Mouse (Mus musculus) liver, embryonic 14.5 days (tissue): ENCODE results near the gene Kcnh6. TPM values are rescaled to one million over a fixed set of nuclear protein-coding genes. Genes with fewer than 3 reads are reported as not detected.

Source experiments
- ATAC-seq: fragments of 200-750 bp; cut with Nextera tagmentation; 2 replicates; pipeline ENCODE4 v1.8.0; 2017; ENCODE audit warnings: moderate number of reproducible peaks, mild to moderate bottlenecking, moderate library complexity; ENCODE audit not compliant: insufficient read depth
- DNase-seq, 3 experiments: peaks; one replicate each; pipeline ENCODE4 v3.0.0-alpha.2; 2012 to 2013; ENCODE audit warnings: low read depth in 3 of 3, low spot score in 3 of 3
- H3K27ac ChIP-seq: fragments of 300-500 bp; sonication (generic); 2 replicates; pipeline ENCODE4 v1.5.1; 2014; ENCODE audit warnings: moderate library complexity, mild to moderate bottlenecking, control low read depth, inconsistent platforms
- H3K27me3 ChIP-seq: fragments of 300-500 bp; sonication (generic); 2 replicates; pipeline ENCODE4 v1.6.1; 2014; ENCODE audit warnings: mild to moderate bottlenecking, low read length, moderate library complexity; ENCODE audit not compliant: control insufficient read depth, insufficient read depth
- H3K36me3 ChIP-seq: fragments of 300-500 bp; sonication (generic); replicated peaks from 2 replicates; pipeline ENCODE4 v1.6.1; 2014; ENCODE audit warnings: low read depth; ENCODE audit not compliant: control insufficient read depth, insufficient read depth
- H3K4me1 ChIP-seq, 2 experiments: fragments of 200-500 bp in 1 of 2; fragments of 300-500 bp in 1 of 2; sonication (generic) in 1 of 2; replicated peaks; 2 replicates each; pipeline ENCODE4 v1.6.1; 2012 to 2014; ENCODE audit warnings: antibody characterized with exemption in 1 of 2, inconsistent platforms in 1 of 2, low read length in 1 of 2; ENCODE audit not compliant: control insufficient read depth in 2 of 2, insufficient read depth in 2 of 2
- H3K4me2 ChIP-seq: fragments of 300-500 bp; sonication (generic); 2 replicates; pipeline ENCODE4 v1.6.1; 2014; ENCODE audit warnings: low read depth, mild to moderate bottlenecking, control low read depth, moderate library complexity
- H3K4me3 ChIP-seq, 2 experiments: fragments of 200-500 bp in 1 of 2; fragments of 300-500 bp in 1 of 2; sonication (generic) in 1 of 2; 2 replicates each; pipeline ENCODE4 v1.5.1; 2012 to 2014; ENCODE audit warnings: low read depth in 2 of 2, low read length in 2 of 2, mild to moderate bottlenecking in 2 of 2, control low read depth in 1 of 2, inconsistent platforms in 1 of 2, moderate library complexity in 1 of 2; ENCODE audit not compliant: insufficient read depth in 1 of 2
- H3K9ac ChIP-seq: fragments of 300-500 bp; sonication (generic); replicated peaks from 2 replicates; pipeline ENCODE4 v1.6.1; 2014; ENCODE audit warnings: mild to moderate bottlenecking, control low read depth, moderate library complexity
- H3K9me3 ChIP-seq: fragments of 300-500 bp; sonication (generic); 2 replicates; pipeline ENCODE4 v1.6.1; 2016; ENCODE audit warnings: low read length, mixed read lengths; ENCODE audit not compliant: control insufficient read depth
- CTCF ChIP-seq: IDR thresholded peaks from 2 replicates; pipeline ENCODE4 v1.5.1; 2016; ENCODE audit warnings: antibody characterized with exemption, low read depth, control low read depth
- EP300 ChIP-seq: IDR thresholded peaks from 2 replicates; pipeline ENCODE4 v1.6.1; 2016; ENCODE audit warnings: antibody characterized with exemption, low read depth
- WGBS: fragments of 180-500 bp; shearing (Covaris S2); extraction: QIAGEN DNeasy Blood & Tissue Kit; methylation state at CpG from one replicate; pipeline ENCODE4 v1.1.7; 2014; ENCODE audit not compliant: insufficient replicate concordance; 5-methylcytosine and 5-hydroxymethylcytosine counted together
- polyA plus RNA-seq, 2 experiments: library from polyadenylated mRNA; depleted of rRNA in 1 of 2; stranded (reverse) in 1 of 2; unstranded in 1 of 2; fragments of >200 nt; fragmentation: Nextera tagmentation in 1 of 2; extraction: Ambion mirVana in 1 of 2; gene quantifications; 2 replicates each; pipeline versions ENCODE4 v1.2.1 to v1.2.3; 2012 to 2014

Gene Kcnh6
- polyA plus RNA-seq, 2 experiments: 0.01 TPM; not detected in 1

- Histone ChIP-seq H3K4me2 (no peak overlapping the region), H3K27me3 (no peaks in the 10 kb centered on the region), H3K9me3 (no peaks in the 10 kb centered on the region), H3K27ac (no peak overlapping the region), H3K36me3 (peaks cover 16% of the 10 kb centered on the region), H3K4me1 (peaks cover 0 to 11% of the 10 kb centered on the region in 2 experiments; a peak in 3 of 4 replicates), H3K9ac (no peak overlapping the region), H3K4me3 (no peak overlapping the region)
- no peak for ATAC-seq
- no peak for DNase-seq
- TF ChIP-seq CTCF (no peak), EP300 (no peak)
- 75% methylated on average over 1 of the region's 1 CpGs for WGBS
Measured at GRCm38 (mm10) chr11:106045256-106045655, 37.3 kb downstream of the Kcnh6 start.

- ATAC-seq: no peak
- H3K4me1 ChIP-seq: peaks cover 0 to 11% of the 10 kb centered on the region in 2 experiments; a peak in 3 of 4 replicates
- WGBS: 84% methylated on average over 3 of the region's 3 CpGs
Measured at GRCm38 (mm10) chr11:106045780-106046179, 37.9 kb downstream of the Kcnh6 start.

GRCm38 (mm10) chr11:106046584-106046983 is 38.7 kb downstream of the Kcnh6 start:
- ATAC-seq: no peak
- Histone ChIP-seq H3K4me2 (no peak overlapping the region), H3K4me1 (peaks cover 0 to 11% of the 10 kb centered on the region in 2 experiments; a peak in 3 of 4 replicates), H3K27me3 (no peaks in the 10 kb centered on the region), H3K9me3 (no peaks in the 10 kb centered on the region), H3K4me3 (no peak overlapping the region), H3K36me3 (peaks cover 27% of the 10 kb centered on the region), H3K9ac (no peak overlapping the region), H3K27ac (no peak overlapping the region)
- TF ChIP-seq EP300 (no peak), CTCF (no peak)
- 73% methylated on average over 9 of the region's 9 CpGs for WGBS
- no peak for DNase-seq

More at GRCm38 (mm10) chr11:106045780-106046179, 37.9 kb downstream of the Kcnh6 start:
- no peak overlapping the region for H3K27ac ChIP-seq
- no peaks in the 10 kb centered on the region for H3K27me3 ChIP-seq
- H3K4me3 ChIP-seq: no peak overlapping the region
- no peak overlapping the region for H3K9ac ChIP-seq
- DNase-seq: no peak
- H3K36me3 ChIP-seq: peaks cover 18% of the 10 kb centered on the region
- TF ChIP-seq EP300 (no peak), CTCF (no peak)
- H3K9me3 ChIP-seq: no peaks in the 10 kb centered on the region
- H3K4me2 ChIP-seq: no peak overlapping the region

- H3K27me3 ChIP-seq: no peaks in the 10 kb centered on the region
- no peak overlapping the region for H3K9ac ChIP-seq
- ATAC-seq (no peak), DNase-seq (no peak)
- H3K27ac ChIP-seq: no peak overlapping the region
- WGBS: 78% methylated on average over 2 of the region's 2 CpGs
- no peak for TF ChIP-seq CTCF
- TF ChIP-seq EP300: no peak
- no peaks in the 10 kb centered on the region for H3K9me3 ChIP-seq
- no peak overlapping the region for H3K4me2 ChIP-seq
- peaks cover 58% of the 10 kb centered on the region for H3K36me3 ChIP-seq
- H3K4me3 ChIP-seq: no peak overlapping the region
- peaks cover 30 to 34% of the 10 kb centered on the region in 2 experiments for H3K4me1 ChIP-seq
Measured at GRCm38 (mm10) chr11:106053921-106054320, 46.0 kb downstream of the Kcnh6 start.

GRCm38 (mm10) chr11:106054600-106054999 is 46.7 kb downstream of the Kcnh6 start:
- H3K36me3 ChIP-seq: peaks cover 58% of the 10 kb centered on the region
- DNase-seq (no peak), ATAC-seq (peak; percentile 39; the same call in 1 of the 2 replicates)
- H3K27me3 ChIP-seq: no peaks in the 10 kb centered on the region
- no peak overlapping the region for H3K9ac ChIP-seq
- H3K4me2 ChIP-seq: no peak overlapping the region
- peak; percentile 27; the same call in 1 of the 2 replicates for TF ChIP-seq EP300
- TF ChIP-seq CTCF: no peak; the same call in 1 of the 2 replicates
- 43% methylated on average over 8 of the region's 8 CpGs for WGBS
- no peak overlapping the region for H3K4me3 ChIP-seq
- no peak overlapping the region for H3K27ac ChIP-seq
- no peaks in the 10 kb centered on the region for H3K9me3 ChIP-seq
- peaks cover 30 to 34% of the 10 kb centered on the region in 2 experiments for H3K4me1 ChIP-seq
